Mouse (Mus musculus): Measurements from ENCODE around the gene Clmn. TPM values are rescaled to one million over a fixed set of nuclear protein-coding genes. Genes with fewer than 3 reads are reported as not detected.

The Clmn gene
- polyA plus RNA-seq, 1 experiment from 2014 or later: 1.7 TPM

- Histone ChIP-seq H3K36me3 (replicated peaks) (no peaks in the 10 kb centered on the region), H3K4me1 (0 out of 2 replicates have a peak, but pooled peaks cover 3% of the 10 kb centered on the region), H3K27ac (no peak overlapping the region), H3K9ac (no peak overlapping the region), H3K4me3 (no peak overlapping the region), H3K9me3 (no peaks in the 10 kb centered on the region), H3K4me2 (peak overlapping the region; percentile 16; the same call in 1 of the 2 replicates), H3K27me3 (replicated peaks) (no peaks in the 10 kb centered on the region)
- peak; percentile 83 for ATAC-seq (replicated peaks)
- 30% methylated on average over 16 of the region's 16 CpGs for WGBS
These were observed 13.0 kb downstream of the Clmn start for GRCm38 (mm10) chr12:104851711-104852508.

DNA sequence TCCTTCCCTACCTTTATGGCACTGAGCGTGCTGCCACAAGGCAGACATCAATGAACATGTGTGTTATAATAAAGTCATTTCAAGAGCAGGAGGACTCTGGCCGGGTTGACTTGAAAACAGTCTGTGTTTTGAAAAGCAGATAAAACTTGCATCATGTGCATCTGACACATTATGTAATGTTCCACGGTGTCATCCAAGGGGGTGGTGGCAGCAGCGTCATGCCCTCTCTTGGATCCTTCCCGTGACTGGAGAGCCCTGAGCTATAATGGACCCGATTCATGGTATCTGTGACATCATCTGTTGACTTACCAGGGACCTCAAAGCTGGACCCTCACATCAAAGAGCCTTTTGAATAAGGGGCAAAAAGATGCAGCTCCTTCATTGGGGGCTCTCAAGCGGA lies 14.8 kb downstream of the Clmn start:
- WGBS: 86% methylated on average over 7 of the region's 7 CpGs

GRCm38 (mm10) chr12:104848667-104849066 lies 16.2 kb downstream of the Clmn start:
- H3K27ac ChIP-seq: no peak overlapping the region
- no peak overlapping the region for H3K4me3 ChIP-seq
- no peak overlapping the region for H3K9ac ChIP-seq
- H3K27me3 ChIP-seq (replicated peaks): no peaks in the 10 kb centered on the region
- no peak for ATAC-seq (replicated peaks)
- WGBS: 93% methylated on average over 9 of the region's 9 CpGs
- H3K9me3 ChIP-seq: no peaks in the 10 kb centered on the region
- 0 out of 2 replicates have a peak, but pooled peaks cover 6% of the 10 kb centered on the region for H3K4me1 ChIP-seq
- no peak overlapping the region for H3K4me2 ChIP-seq
- no peaks in the 10 kb centered on the region for H3K36me3 ChIP-seq (replicated peaks)

More for the DNA sequence above, 14.8 kb downstream of the Clmn start:
- H3K9ac ChIP-seq: no peak overlapping the region
- H3K27me3 ChIP-seq (replicated peaks): no peaks in the 10 kb centered on the region
- H3K9me3 ChIP-seq: no peaks in the 10 kb centered on the region
- no peak overlapping the region for H3K4me3 ChIP-seq
- ATAC-seq (replicated peaks): no peak
- H3K36me3 ChIP-seq (replicated peaks): no peaks in the 10 kb centered on the region
- 0 out of 2 replicates have a peak, but pooled peaks cover 6% of the 10 kb centered on the region for H3K4me1 ChIP-seq
- H3K4me2 ChIP-seq: no peak overlapping the region
- no peak overlapping the region for H3K27ac ChIP-seq

- H3K4me2 ChIP-seq: no peak overlapping the region
- ATAC-seq (replicated peaks): no peak
These were observed 17.6 kb downstream of the Clmn start for GRCm38 (mm10) chr12:104847227-104847626.

GRCm38 (mm10) chr12:104845707-104846106 lies 19.2 kb downstream of the Clmn start:
- no peaks in the 10 kb centered on the region for H3K27me3 ChIP-seq (replicated peaks)
- 5% methylated on average over 11 of the region's 11 CpGs for WGBS
- 0 out of 2 replicates have a peak, but pooled peaks cover 4% of the 10 kb centered on the region for H3K4me1 ChIP-seq
- no peak overlapping the region for H3K4me2 ChIP-seq
- H3K9me3 ChIP-seq: no peaks in the 10 kb centered on the region
- no peaks in the 10 kb centered on the region for H3K36me3 ChIP-seq (replicated peaks)
- no peak overlapping the region for H3K27ac ChIP-seq
- no peak for ATAC-seq (replicated peaks)
- no peak overlapping the region for H3K9ac ChIP-seq
- H3K4me3 ChIP-seq: no peak overlapping the region

More at GRCm38 (mm10) chr12:104847227-104847626, 17.6 kb downstream of the Clmn start:
- no peak overlapping the region for H3K9ac ChIP-seq
- no peak overlapping the region for H3K4me3 ChIP-seq
- no peak overlapping the region for H3K27ac ChIP-seq
- WGBS: 91% methylated on average over 4 of the region's 4 CpGs
- 0 out of 2 replicates have a peak, but pooled peaks cover 6% of the 10 kb centered on the region for H3K4me1 ChIP-seq
- no peaks in the 10 kb centered on the region for H3K9me3 ChIP-seq
- no peaks in the 10 kb centered on the region for H3K27me3 ChIP-seq (replicated peaks)
- no peaks in the 10 kb centered on the region for H3K36me3 ChIP-seq (replicated peaks)

DNA sequence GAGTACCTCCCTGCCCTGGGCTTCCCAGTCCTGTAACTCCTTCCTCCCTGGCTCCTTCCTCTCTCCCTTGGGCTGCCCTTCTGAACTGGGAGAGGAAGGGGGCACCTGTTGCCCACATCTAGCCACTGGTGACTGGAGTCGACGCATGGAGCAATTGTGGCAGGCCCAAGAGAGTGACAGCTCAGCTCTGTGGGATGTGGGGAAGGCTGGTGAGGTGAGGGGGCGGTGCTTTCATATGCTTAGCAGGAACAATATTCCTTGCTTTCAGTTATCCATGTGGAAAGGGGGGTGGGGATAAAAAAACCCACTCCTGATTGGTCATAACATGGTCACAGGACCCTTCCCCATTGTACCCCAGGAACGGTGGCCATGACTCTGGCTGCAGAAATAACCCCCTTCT lies 19.9 kb downstream of the Clmn start:
- Histone ChIP-seq H3K27ac (no peak overlapping the region), H3K4me2 (no peak overlapping the region), H3K27me3 (replicated peaks) (no peaks in the 10 kb centered on the region), H3K4me3 (no peak overlapping the region), H3K9ac (no peak overlapping the region), H3K36me3 (replicated peaks) (no peaks in the 10 kb centered on the region), H3K9me3 (no peaks in the 10 kb centered on the region), H3K4me1 (0 out of 2 replicates have a peak, but pooled peaks cover 4% of the 10 kb centered on the region)
- 63% methylated on average over 4 of the region's 4 CpGs for WGBS
- no peak for ATAC-seq (replicated peaks)

DNA sequence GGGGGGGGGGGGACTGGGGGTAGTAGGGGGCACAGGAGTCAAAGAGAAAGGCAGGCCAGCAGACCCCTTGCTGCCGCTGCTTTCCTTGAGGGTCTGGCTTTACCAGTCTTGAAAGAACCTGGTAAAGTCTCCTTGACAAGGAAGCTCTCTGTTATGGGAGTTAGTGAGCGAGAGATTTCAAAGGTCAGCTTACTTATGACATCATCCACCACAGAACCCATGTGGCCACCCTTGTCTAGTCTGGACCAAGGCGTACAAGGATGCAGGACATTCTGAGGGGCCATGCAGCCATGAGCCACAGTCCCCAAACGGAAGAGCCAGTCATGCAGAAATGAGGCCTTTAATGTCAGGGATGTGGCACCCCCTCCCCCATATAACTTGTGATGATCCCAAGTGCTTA lies 20.6 kb downstream of the Clmn start:
- Histone ChIP-seq H3K27me3 (replicated peaks) (no peaks in the 10 kb centered on the region), H3K4me3 (no peak overlapping the region), H3K36me3 (replicated peaks) (no peaks in the 10 kb centered on the region), H3K9me3 (no peaks in the 10 kb centered on the region), H3K9ac (no peak overlapping the region), H3K27ac (no peak overlapping the region), H3K4me1 (0 out of 2 replicates have a peak, but pooled peaks cover 4% of the 10 kb centered on the region), H3K4me2 (no peak overlapping the region)
- 74% methylated on average over 4 of the region's 4 CpGs for WGBS
- no peak for ATAC-seq (replicated peaks)

DNA sequence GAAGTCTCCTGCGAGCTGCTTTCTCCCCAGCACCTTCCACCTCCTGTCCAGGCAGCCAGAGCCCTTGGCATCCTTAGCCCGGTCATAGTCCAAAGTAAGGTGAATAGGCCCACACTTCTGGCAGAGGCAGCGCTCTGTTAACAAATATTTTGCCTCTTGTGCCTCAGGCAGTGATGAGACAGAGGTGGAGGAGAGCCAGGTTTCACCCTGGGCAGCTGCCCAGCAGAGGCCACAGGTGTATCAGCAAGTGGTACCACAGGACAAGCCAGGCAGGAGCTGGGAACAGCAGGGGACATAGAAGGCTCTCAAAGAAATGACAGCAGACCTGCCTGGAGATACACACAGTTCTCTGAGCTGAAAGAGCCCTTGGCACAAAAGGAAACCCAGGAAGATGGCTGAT lies 23.6 kb downstream of the Clmn start:
- Histone ChIP-seq H3K9me3 (no peaks in the 10 kb centered on the region), H3K4me3 (no peak overlapping the region), H3K27ac (no peak overlapping the region), H3K36me3 (replicated peaks) (no peaks in the 10 kb centered on the region), H3K4me1 (0 out of 2 replicates have a peak, but pooled peaks cover 4% of the 10 kb centered on the region), H3K4me2 (no peak overlapping the region), H3K9ac (no peak overlapping the region), H3K27me3 (replicated peaks) (no peaks in the 10 kb centered on the region)
- ATAC-seq (replicated peaks): no peak
- WGBS: 81% methylated on average over 3 of the region's 3 CpGs

GRCm38 (mm10) chr12:104838987-104839386 lies 25.9 kb downstream of the Clmn start:
- Histone ChIP-seq H3K4me2 (no peak overlapping the region), H3K27me3 (replicated peaks) (no peaks in the 10 kb centered on the region), H3K9me3 (no peaks in the 10 kb centered on the region), H3K9ac (no peak overlapping the region), H3K4me3 (no peak overlapping the region), H3K4me1 (peaks cover 5% of the 10 kb centered on the region; the same call in 1 of the 2 replicates), H3K36me3 (replicated peaks) (no peaks in the 10 kb centered on the region), H3K27ac (no peak overlapping the region)
- 60% methylated on average over 4 of the region's 4 CpGs for WGBS
- no peak for ATAC-seq (replicated peaks)

DNA sequence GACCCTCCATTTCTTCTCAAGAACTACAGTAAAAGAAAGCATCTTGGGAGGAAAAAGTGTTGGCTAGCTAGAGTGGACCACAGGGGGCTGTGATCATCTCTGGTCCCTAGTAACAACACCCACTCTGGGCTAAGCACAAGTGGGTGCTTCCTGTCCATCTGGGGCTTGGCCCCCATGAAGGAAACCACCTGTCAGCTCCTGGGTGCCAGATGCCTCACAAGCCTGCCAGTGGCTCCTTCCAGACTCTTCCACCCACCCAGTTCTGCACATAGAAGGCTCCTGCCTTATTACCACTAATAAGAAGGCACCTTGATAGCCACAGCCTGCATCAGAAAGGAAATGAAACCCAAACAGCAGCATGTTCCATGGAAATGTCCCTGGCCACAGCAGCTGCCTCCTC lies 26.4 kb downstream of the Clmn start:
- Histone ChIP-seq H3K9ac (no peak overlapping the region), H3K4me1 (peaks cover 5% of the 10 kb centered on the region; the same call in 1 of the 2 replicates), H3K36me3 (replicated peaks) (no peaks in the 10 kb centered on the region), H3K27me3 (replicated peaks) (no peaks in the 10 kb centered on the region), H3K27ac (no peak overlapping the region), H3K4me3 (no peak overlapping the region), H3K9me3 (no peaks in the 10 kb centered on the region), H3K4me2 (no peak overlapping the region)
- no peak for ATAC-seq (replicated peaks)

DNA sequence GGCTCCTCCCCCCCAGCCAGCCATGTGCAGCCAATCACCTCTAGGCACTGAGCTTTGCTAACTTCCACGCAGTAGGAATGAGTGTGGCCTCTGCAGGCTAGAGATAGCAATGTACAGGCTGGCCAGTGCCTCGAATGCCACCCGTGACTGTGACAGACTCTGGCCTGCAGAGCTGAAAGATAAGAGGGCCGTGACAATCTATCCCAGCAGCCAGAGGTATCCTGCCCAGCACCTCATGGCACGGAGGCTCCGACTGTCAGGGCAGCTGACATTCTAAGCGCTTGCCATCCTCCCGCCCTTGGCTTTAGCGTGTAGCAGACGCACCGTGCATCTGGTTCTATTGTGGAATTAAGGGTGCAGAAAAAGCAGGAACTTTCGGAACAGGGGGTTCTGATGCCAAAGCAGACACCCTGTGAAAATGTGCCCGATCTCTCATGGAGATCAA lies 26.9 kb downstream of the Clmn start:
- ATAC-seq (replicated peaks): 0 out of 2 replicates have a peak, but pooled peaks have one; percentile 31
- Histone ChIP-seq H3K9ac (no peak overlapping the region), H3K9me3 (no peaks in the 10 kb centered on the region), H3K4me1 (peaks cover 5% of the 10 kb centered on the region; the same call in 1 of the 2 replicates), H3K4me2 (no peak overlapping the region), H3K4me3 (no peak overlapping the region), H3K27me3 (replicated peaks) (no peaks in the 10 kb centered on the region), H3K36me3 (replicated peaks) (no peaks in the 10 kb centered on the region), H3K27ac (no peak overlapping the region)
- WGBS: 72% methylated on average over 13 of the region's 13 CpGs

GRCm38 (mm10) chr12:104837111-104837837 lies 27.6 kb downstream of the Clmn start:
- ATAC-seq (replicated peaks): no peak
- 68% methylated on average over 2 of the region's 2 CpGs for WGBS

More at GRCm38 (mm10) chr12:104837111-104837837, 27.6 kb downstream of the Clmn start:
- Histone ChIP-seq H3K4me3 (no peak overlapping the region), H3K9ac (no peak overlapping the region), H3K4me1 (peaks cover 5% of the 10 kb centered on the region; the same call in 1 of the 2 replicates), H3K36me3 (replicated peaks) (no peaks in the 10 kb centered on the region), H3K4me2 (no peak overlapping the region), H3K9me3 (no peaks in the 10 kb centered on the region), H3K27me3 (replicated peaks) (no peaks in the 10 kb centered on the region), H3K27ac (no peak overlapping the region)
